Comparison of ENCODE assay signal across 8 mouse cellular contexts in genomic region chr10:120938077-120938903, GRCm38 (mm10). TPM values are rescaled to one million over a fixed set of nuclear protein-coding genes. Genes with fewer than 3 reads are reported as not detected.
DNase-seq lines count a peak whose midpoint lies in the region; ATAC-seq and TF ChIP-seq lines count a peak whose summit lies in the region.

No protein-coding gene starts in this region.

- H3K27ac ChIP-seq in limb, embryonic 11.5 days (replicated peaks; ENCODE audit: low read depth, low read length) = no peak overlapping the region
- H3K27ac ChIP-seq in limb, embryonic 10.5 days = no peak overlapping the region
- H3K27ac ChIP-seq in cortical plate, adult 2 months (ENCODE audit: insufficient read depth, low read length) = no peak overlapping the region
- no peak overlapping the region for H3K27ac ChIP-seq in heart, embryonic 15.5 days

- no peaks in the 10 kb centered on the region for H3K36me3 ChIP-seq in limb, embryonic 11.5 days (ENCODE audit: control insufficient read depth, insufficient read depth, low read length)
- peaks cover under 1% of the 10 kb centered on the region; the same call in 1 of the 2 replicates for H3K36me3 ChIP-seq in limb, embryonic 10.5 days
- no peaks in the 10 kb centered on the region for H3K36me3 ChIP-seq in heart, embryonic 15.5 days

- no peak for ATAC-seq in limb, embryonic 11.5 days (ENCODE audit: insufficient number of reproducible peaks, low FRiP score, low TSS enrichment, low read depth)
- peak; percentile 39; the same call in 1 of the 2 replicates for ATAC-seq in heart, embryonic 15.5 days (replicated peaks; ENCODE audit: insufficient number of reproducible peaks, insufficient read depth, low FRiP score, low read depth)

- TF ChIP-seq CTCF in cortical plate, adult 2 months (IDR thresholded peaks at IDR 0.05; ENCODE audit: extremely low read depth, insufficient read depth, low read length) = peak; percentile 72

- H3K9ac ChIP-seq in limb, embryonic 11.5 days (ENCODE audit: low read length) = no peak overlapping the region
- no peak overlapping the region for H3K9ac ChIP-seq in heart, embryonic 15.5 days

- DNase-seq in limb, embryonic 11.5 days (ENCODE audit: low spot score) = peak; percentile 70
- no peak for DNase-seq in limb, embryonic 10.5 days (ENCODE audit: low spot score)
- DNase-seq in adipocyte (ENCODE audit: low spot score) = peak; percentile 47
- peak; percentile 53 for DNase-seq in layer of hippocampus, adult 9-10 months (ENCODE audit: low spot score)
- DNase-seq in lung, postnatal 25 days (ENCODE audit: low spot score) = peak; percentile 53
- peak; percentile 30 for DNase-seq in thymus, postnatal 25 days

- H3K27me3 ChIP-seq in limb, embryonic 11.5 days (ENCODE audit: control insufficient read depth, insufficient read depth, low read length) = no peaks in the 10 kb centered on the region
- H3K27me3 ChIP-seq in limb, embryonic 10.5 days (ENCODE audit: low read depth, poor library complexity, severe bottlenecking) = no peaks in the 10 kb centered on the region
- H3K27me3 ChIP-seq in heart, embryonic 15.5 days = no peaks in the 10 kb centered on the region

- H3K4me1 ChIP-seq in limb, embryonic 11.5 days (ENCODE audit: control insufficient read depth, insufficient read depth, low read length) = no peaks in the 10 kb centered on the region
- H3K4me1 ChIP-seq in limb, embryonic 10.5 days = no peaks in the 10 kb centered on the region
- no peaks in the 10 kb centered on the region for H3K4me1 ChIP-seq in cortical plate, adult 2 months (ENCODE audit: control insufficient read depth, insufficient read depth, low read length)
- H3K4me1 ChIP-seq in heart, embryonic 15.5 days (replicated peaks) = 0 out of 2 replicates have a peak, but pooled peaks cover 5% of the 10 kb centered on the region

- 48% methylated on average over 19 of the region's 19 CpGs for WGBS in limb, embryonic 11.5 days
- WGBS in limb, embryonic 10.5 days = 50% methylated on average over 19 of the region's 19 CpGs
- 34% methylated on average over 19 of the region's 19 CpGs for WGBS in heart, embryonic 15.5 days

- H3K9me3 ChIP-seq in limb, embryonic 11.5 days (ENCODE audit: control insufficient read depth, low read length) = no peaks in the 10 kb centered on the region
- no peaks in the 10 kb centered on the region for H3K9me3 ChIP-seq in limb, embryonic 10.5 days (replicated peaks)
- no peaks in the 10 kb centered on the region for H3K9me3 ChIP-seq in heart, embryonic 15.5 days (replicated peaks)

- no peak for TF ChIP-seq POLR2A in cortical plate, adult 2 months (IDR thresholded peaks at IDR 0.05; ENCODE audit: extremely low read depth, insufficient read depth, low read length)

- H3K4me3 ChIP-seq in limb, embryonic 11.5 days (ENCODE audit: low read depth, low read length) = no peak overlapping the region
- no peak overlapping the region for H3K4me3 ChIP-seq in limb, embryonic 10.5 days
- H3K4me3 ChIP-seq in cortical plate, adult 2 months (ENCODE audit: insufficient read depth, low read length) = no peak overlapping the region
- H3K4me3 ChIP-seq in heart, embryonic 15.5 days = no peak overlapping the region

- H3K4me2 ChIP-seq in limb, embryonic 11.5 days (ENCODE audit: low read depth, severe bottlenecking) = no peak overlapping the region
- peak overlapping the region; percentile 22 for H3K4me2 ChIP-seq in heart, embryonic 15.5 days

RNA-seq across cellular contexts. Expression of gene Msrb3, which starts 39.4 kb away (rescaled TPM):
- 7.5 and 7.8 TPM in 2 replicates for polyA plus RNA-seq in limb, embryonic 11.5 days (2014; fragmentation: Nextera tagmentation; extraction: Ambion mirVana)
- 5.4 and 7.2 TPM in 2 replicates for polyA plus RNA-seq in limb, embryonic 10.5 days (2016; fragmentation: Nextera tagmentation; extraction: Ambion mirVana)
- polyA plus RNA-seq in cortical plate, adult 2 months (2012; rRNA removed) = 7.6 and 8.0 TPM in 2 replicates
- polyA plus RNA-seq in heart, embryonic 15.5 days (2015; fragmentation: Nextera tagmentation; extraction: Ambion mirVana) = 35.4 and 35.5 TPM in 2 replicates

RNA-seq across cellular contexts. Expression of gene Lemd3, which starts 40.8 kb away (rescaled TPM):
- polyA plus RNA-seq in limb, embryonic 11.5 days (2014; fragmentation: Nextera tagmentation; extraction: Ambion mirVana) = 5.8 and 7.0 TPM in 2 replicates
- 2.5 and 3.5 TPM in 2 replicates for polyA plus RNA-seq in limb, embryonic 10.5 days (2016; fragmentation: Nextera tagmentation; extraction: Ambion mirVana)
- polyA plus RNA-seq in cortical plate, adult 2 months (2012; rRNA removed) = 17.9 and 18.8 TPM in 2 replicates
- 1.8 and 2.2 TPM in 2 replicates for polyA plus RNA-seq in heart, embryonic 15.5 days (2015; fragmentation: Nextera tagmentation; extraction: Ambion mirVana)
